Mouse (Mus musculus) hindbrain, embryonic 15.5 days (tissue): ENCODE results near the gene 1700088E04Rik. TPM values are rescaled to one million over a fixed set of nuclear protein-coding genes. Genes with fewer than 3 reads are reported as not detected.
A peak's percentile ranks its signal among the peaks of the same experiment; 100 is the strongest.

Experiments
- ATAC-seq: fragments of 200-750 bp; cut with Nextera tagmentation; 2 replicates; pipeline ENCODE4 v1.8.0; 2017; ENCODE audit warnings: low read depth, moderate number of reproducible peaks, moderate TSS enrichment; ENCODE audit not compliant: low FRiP score
- H3K27ac ChIP-seq: fragments of 300-500 bp; sonication (generic); replicated peaks from 2 replicates; pipeline ENCODE4 v1.5.1; 2015; ENCODE audit warnings: mild to moderate bottlenecking, inconsistent platforms
- H3K27me3 ChIP-seq: fragments of 300-500 bp; sonication (generic); 2 replicates; pipeline ENCODE4 v1.6.1; 2015; ENCODE audit warnings: control low read depth, inconsistent platforms
- H3K36me3 ChIP-seq: fragments of 300-500 bp; sonication (generic); 2 replicates; pipeline ENCODE4 v1.6.1; 2015; ENCODE audit warnings: control low read depth, inconsistent platforms
- H3K4me1 ChIP-seq: fragments of 300-500 bp; sonication (generic); replicated peaks from 2 replicates; pipeline ENCODE4 v1.6.1; 2015; ENCODE audit warnings: control low read depth, inconsistent platforms
- H3K4me2 ChIP-seq: fragments of 300-500 bp; sonication (generic); 2 replicates; pipeline ENCODE4 v1.6.1; 2015; ENCODE audit warnings: moderate library complexity, mild to moderate bottlenecking, inconsistent platforms
- H3K4me3 ChIP-seq: fragments of 300-500 bp; sonication (generic); 2 replicates; pipeline ENCODE4 v1.5.1; 2015; ENCODE audit warnings: mild to moderate bottlenecking, inconsistent platforms
- H3K9ac ChIP-seq: fragments of 300-500 bp; sonication (generic); 2 replicates; pipeline ENCODE4 v1.6.1; 2015; ENCODE audit warnings: inconsistent platforms
- H3K9me3 ChIP-seq: fragments of 300-500 bp; sonication (generic); 2 replicates; pipeline ENCODE4 v1.6.1; 2016; ENCODE audit warnings: control low read depth, inconsistent platforms
- WGBS: fragments of 180-500 bp; shearing (Covaris S2); methylation state at CpG from one replicate; pipeline ENCODE4 v1.1.7; 2015; 5-methylcytosine and 5-hydroxymethylcytosine counted together
- polyA plus RNA-seq: library from polyadenylated mRNA; unstranded; fragments of >200 nt; fragmentation: Nextera tagmentation; extraction: Ambion mirVana; gene quantifications from 2 replicates; pipeline ENCODE4 v1.2.1, GENCODE M21; 2015

1700088E04Rik gene
- polyA plus RNA-seq, 1 experiment from 2014 or later: 22.0 TPM

DNA sequence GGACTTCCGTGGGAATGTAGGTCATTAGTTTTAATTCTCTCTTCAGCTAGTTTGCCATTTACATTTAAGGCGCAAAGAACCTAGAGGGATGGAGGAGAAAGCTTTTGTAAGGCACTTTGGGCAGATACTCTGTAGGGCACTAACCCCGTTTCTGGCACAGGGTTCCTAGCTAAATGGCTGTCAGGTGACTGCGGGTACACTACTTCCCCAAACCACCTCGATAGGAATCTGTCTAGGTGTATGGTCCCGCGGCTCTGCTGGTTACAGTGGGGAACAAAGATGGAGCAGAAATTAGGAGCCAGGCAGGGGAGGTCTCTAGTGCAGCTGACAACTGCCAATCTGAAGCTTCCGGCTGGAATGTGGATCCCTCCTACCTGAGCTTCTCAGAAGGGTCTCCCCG, 31.0 kb downstream of the 1700088E04Rik start:
- peak overlapping the region; percentile 95 for H3K4me3 ChIP-seq
- peaks cover 4% of the 10 kb centered on the region for H3K36me3 ChIP-seq
- 14% methylated on average over 9 of the region's 9 CpGs for WGBS
- no peaks in the 10 kb centered on the region for H3K9me3 ChIP-seq
- H3K4me2 ChIP-seq: peak overlapping the region; percentile 96
- ATAC-seq: no peak
- H3K9ac ChIP-seq: peak overlapping the region; percentile 93
- H3K4me1 ChIP-seq: peaks cover 33% of the 10 kb centered on the region
- no peak overlapping the region for H3K27ac ChIP-seq
- H3K27me3 ChIP-seq: no peaks in the 10 kb centered on the region

DNA sequence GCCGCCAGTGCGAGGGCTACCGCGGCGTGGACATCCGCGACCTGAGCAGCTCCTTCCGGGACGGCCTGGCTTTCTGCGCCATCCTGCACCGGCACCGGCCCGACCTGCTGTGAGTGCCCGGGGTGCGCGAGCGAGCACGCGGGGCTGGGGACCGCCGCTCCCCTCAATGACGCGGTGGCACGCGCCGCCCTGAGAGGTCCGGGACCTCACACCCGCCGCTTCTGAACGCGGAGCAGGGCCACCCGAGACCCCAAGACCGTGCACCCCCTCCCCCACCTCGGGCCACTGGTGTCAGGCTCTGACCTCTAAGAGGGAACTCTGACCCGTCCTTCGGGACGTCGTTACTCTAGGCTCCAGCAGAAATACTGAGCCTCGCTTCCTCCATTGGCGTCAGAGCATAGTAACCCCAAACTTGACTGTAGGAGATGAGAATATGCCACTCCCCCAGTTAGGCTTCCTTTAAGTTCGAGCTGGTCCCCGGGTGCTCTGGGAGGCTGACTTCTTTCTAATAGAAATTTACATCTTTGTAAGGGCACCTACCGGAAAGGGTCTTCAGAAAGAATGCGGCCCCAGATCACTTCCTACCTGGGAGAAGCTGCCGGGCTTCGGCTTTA, 31.6 kb downstream of the 1700088E04Rik start:
- ATAC-seq: peak; percentile 36
- Histone ChIP-seq H3K27ac (peak overlapping the region; percentile 82), H3K9ac (peak overlapping the region; percentile 93), H3K4me3 (peak overlapping the region; percentile 95), H3K4me2 (peak overlapping the region; percentile 96), H3K36me3 (no peaks in the 10 kb centered on the region), H3K27me3 (no peaks in the 10 kb centered on the region), H3K4me1 (peaks cover 33% of the 10 kb centered on the region), H3K9me3 (no peaks in the 10 kb centered on the region)
- under 1% methylated on average over 46 of the region's 46 CpGs for WGBS

DNA sequence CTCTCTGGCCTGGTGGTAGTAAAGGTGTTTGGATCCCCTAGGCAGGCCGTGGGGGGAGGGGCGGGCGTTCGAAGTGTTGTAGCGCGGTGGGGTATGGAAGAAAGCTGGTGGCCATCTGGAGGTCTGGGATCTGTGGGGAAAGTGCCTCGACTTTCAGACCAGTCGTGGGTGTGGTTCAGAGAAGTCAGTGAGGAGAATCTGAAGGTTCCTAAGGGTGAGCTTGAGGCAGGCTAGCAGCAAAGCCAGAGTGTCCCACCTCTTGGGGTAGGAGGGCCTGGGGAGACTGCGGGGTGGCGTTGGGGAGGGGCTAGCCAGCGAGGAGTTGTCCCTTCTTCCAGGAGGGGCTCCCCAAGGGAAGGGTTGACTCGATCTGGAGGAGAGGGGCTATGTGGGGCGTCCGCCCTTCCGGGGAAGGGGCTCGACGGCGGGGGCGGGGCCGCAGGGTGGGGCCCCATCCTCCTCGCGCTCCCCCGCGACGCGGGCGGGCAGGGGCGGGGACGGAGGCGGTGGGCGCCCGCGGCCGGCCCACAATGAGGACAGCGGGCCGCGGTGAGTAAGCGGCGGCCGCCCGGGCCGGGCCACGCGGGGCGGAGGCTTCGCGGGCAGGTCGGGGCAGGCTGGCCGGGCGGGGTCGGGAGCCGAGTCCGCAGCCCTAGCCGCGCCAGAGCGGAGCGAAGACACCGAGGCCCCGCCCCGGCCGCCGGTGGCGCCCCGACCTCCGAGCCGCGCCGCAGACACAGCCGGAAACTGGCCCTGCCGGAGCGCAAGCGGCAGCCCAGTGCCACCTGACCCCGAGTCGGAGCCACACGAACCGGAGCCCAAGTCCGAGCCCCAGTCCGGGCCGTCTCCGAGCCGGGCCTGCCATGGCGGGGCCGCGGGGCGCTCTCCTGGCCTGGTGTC, 32.4 kb downstream of the 1700088E04Rik start, which contains the start of gene Micall1:
Gene Micall1, plus strand, starts transcription at position 478 of the 900 bp plus-strand sequence.
- peak within 1 kb of the TSS; percentile 96 for H3K4me2 ChIP-seq
- H3K4me3 ChIP-seq: peak within 1 kb of the TSS; percentile 95
- H3K9ac ChIP-seq: peak within 1 kb of the TSS; percentile 93
- peak within 1 kb of the TSS; percentile 82 for H3K27ac ChIP-seq
- H3K27me3 ChIP-seq: no peaks in the 10 kb centered on the region
- H3K4me1 ChIP-seq: peaks cover 33% of the 10 kb centered on the region
- no peaks in the 10 kb centered on the region for H3K9me3 ChIP-seq
- H3K36me3 ChIP-seq: no peaks in the 10 kb centered on the region
- peak; percentile 62 for ATAC-seq
- under 1% methylated on average over 65 of the region's 85 CpGs for WGBS

DNA sequence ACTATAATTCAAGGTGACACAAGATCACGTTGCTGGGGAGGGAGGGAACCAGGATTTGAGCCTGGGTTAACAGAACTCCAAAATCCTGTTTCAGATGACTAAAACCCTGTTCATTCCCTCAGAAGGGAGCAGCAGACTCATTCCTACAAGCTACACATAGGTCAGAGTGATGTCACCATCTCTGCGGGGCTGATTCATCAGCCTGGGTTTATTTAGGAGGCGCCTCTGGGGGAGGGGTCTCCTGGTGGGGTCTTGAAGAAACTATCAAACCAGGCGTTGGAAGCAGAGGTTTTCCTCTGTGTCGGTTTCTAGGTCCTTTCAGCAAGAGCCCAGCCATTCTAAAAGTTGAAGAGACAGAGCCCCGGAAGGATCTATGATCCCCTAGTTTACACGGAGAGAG, 33.1 kb downstream of the 1700088E04Rik start:
- H3K4me2 ChIP-seq: peak overlapping the region; percentile 96
- peak overlapping the region; percentile 95 for H3K4me3 ChIP-seq
- 17% methylated on average over 7 of the region's 7 CpGs for WGBS
- H3K9ac ChIP-seq: no peak overlapping the region
- no peaks in the 10 kb centered on the region for H3K27me3 ChIP-seq
- H3K9me3 ChIP-seq: no peaks in the 10 kb centered on the region
- H3K27ac ChIP-seq: peak overlapping the region; percentile 82; the same call in 1 of the 2 replicates
- ATAC-seq: no peak
- peaks cover 33% of the 10 kb centered on the region for H3K4me1 ChIP-seq
- no peaks in the 10 kb centered on the region for H3K36me3 ChIP-seq

DNA sequence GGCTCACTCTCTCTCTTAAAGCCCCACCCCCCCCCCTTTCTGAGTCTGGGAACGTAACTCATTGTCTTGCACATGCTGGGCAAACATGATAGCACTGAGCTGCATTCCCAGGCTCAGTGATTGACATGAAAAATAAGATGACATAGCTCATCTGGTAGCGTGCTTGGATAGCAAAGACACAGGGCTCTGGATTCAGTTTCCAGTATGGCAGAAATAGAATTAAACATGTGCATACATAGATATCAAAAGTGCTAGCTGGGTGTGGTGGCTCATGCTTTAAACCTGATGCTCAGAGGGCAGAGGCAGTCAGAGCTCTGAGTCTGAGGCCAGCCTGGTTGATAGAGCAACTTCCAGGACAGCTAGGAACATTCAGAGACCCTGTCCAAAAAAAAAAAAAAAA, 35.2 kb downstream of the 1700088E04Rik start:
- Histone ChIP-seq H3K4me2 (no peak overlapping the region), H3K27me3 (no peaks in the 10 kb centered on the region), H3K9ac (no peak overlapping the region), H3K27ac (no peak overlapping the region), H3K36me3 (no peaks in the 10 kb centered on the region), H3K4me3 (no peak overlapping the region), H3K4me1 (peaks cover 21% of the 10 kb centered on the region), H3K9me3 (no peaks in the 10 kb centered on the region)
- no peak for ATAC-seq
- 43% methylated on average over 2 of the region's 2 CpGs for WGBS

DNA sequence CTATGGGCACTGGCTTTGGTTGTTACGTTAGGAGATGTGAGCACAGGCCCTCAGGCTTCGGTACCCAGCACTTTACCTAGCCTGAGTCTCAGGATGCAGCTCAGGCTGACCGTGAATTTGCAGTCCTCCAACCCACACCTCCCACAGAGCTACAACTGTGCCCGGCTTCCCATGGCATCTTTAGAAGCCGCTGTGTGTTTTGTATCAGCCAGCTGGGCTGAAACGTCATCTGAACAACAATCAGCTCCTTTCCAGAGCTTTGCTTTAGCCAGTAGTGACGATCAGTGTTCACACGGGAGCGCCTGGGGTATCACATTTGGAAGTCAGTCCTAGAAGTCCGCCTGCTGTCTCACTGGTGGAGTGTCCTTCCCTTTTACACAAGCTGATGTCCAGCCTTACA, 37.8 kb downstream of the 1700088E04Rik start:
- Histone ChIP-seq H3K27ac (no peak overlapping the region), H3K4me3 (no peak overlapping the region), H3K4me2 (no peak overlapping the region), H3K36me3 (no peaks in the 10 kb centered on the region), H3K9me3 (no peaks in the 10 kb centered on the region), H3K9ac (no peak overlapping the region), H3K4me1 (peaks cover 9% of the 10 kb centered on the region), H3K27me3 (no peaks in the 10 kb centered on the region)
- no peak for ATAC-seq
- WGBS: 62% methylated on average over 10 of the region's 10 CpGs

DNA sequence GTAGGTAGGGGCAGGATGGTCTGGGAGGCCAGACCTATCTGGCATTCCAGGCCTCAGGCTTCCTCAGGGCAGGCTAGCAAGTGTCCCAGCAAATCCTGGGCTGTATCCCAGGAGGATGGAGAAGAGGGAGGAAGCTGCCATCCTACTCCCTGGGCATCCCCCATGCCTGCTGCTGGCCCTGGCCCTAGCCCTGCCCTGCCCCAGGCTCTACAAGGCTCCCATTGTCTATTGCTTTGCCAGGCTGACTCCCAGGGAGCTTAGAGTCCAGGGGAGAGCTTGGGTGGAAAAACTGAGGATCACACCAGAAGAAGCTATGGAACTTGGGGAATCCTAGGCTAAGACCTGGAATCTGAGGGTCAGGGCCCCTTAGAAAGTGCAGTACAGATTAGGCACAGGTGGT, 39.5 kb downstream of the 1700088E04Rik start:
- Histone ChIP-seq H3K4me3 (no peak overlapping the region), H3K9ac (no peak overlapping the region), H3K4me2 (no peak overlapping the region), H3K4me1 (0 out of 2 replicates have a peak, but pooled peaks cover 5% of the 10 kb centered on the region), H3K9me3 (no peaks in the 10 kb centered on the region), H3K36me3 (no peaks in the 10 kb centered on the region), H3K27me3 (no peaks in the 10 kb centered on the region), H3K27ac (no peak overlapping the region)
- no peak for ATAC-seq

DNA sequence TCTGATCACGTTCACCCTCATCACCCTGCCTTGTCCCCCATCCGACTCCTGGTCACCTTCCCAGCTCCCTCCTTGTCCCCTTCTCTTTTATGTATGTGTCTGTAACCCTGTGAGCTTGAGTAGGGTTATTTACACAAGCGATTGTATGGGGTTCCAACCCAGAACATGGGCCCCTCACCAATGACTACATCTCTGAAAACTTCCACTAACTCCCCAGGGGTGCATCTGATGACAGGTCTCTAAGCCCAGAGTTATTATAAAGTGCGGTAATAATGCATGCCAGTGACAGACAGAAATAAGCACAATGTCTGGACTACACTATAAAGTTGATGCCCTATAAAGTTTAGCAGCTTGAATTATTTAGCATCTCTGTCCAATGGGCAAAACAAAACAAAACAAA, 40.7 kb downstream of the 1700088E04Rik start:
- ATAC-seq: no peak
- H3K27me3 ChIP-seq: no peaks in the 10 kb centered on the region
- no peak overlapping the region for H3K9ac ChIP-seq
- WGBS: 79% methylated on average over 4 of the region's 4 CpGs
- H3K36me3 ChIP-seq: peaks cover 6% of the 10 kb centered on the region
- no peak overlapping the region for H3K27ac ChIP-seq
- H3K4me3 ChIP-seq: no peak overlapping the region
- H3K4me2 ChIP-seq: no peak overlapping the region
- H3K9me3 ChIP-seq: no peaks in the 10 kb centered on the region
- H3K4me1 ChIP-seq: 0 out of 2 replicates have a peak, but pooled peaks cover 5% of the 10 kb centered on the region

DNA sequence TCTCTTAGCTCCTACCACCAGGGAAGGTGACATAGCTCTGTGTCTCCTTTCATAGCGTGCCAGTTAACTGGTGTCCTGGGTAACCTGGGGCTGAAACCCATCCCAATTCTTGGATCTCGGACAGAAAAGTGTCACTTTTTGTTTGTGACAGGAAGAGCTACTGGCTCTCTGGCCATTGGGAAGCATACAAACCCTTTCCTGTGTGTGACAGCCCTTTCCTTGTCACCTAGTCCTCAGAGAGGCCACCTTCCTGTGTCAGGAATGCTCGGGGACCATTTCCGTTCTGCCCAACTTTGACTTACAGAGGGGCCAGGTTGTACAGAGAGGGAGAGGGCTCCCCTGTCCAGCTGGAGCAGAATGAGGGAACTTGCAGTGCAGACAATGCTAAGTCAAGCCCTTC, 41.6 kb downstream of the 1700088E04Rik start:
- Histone ChIP-seq H3K9me3 (no peaks in the 10 kb centered on the region), H3K4me3 (no peak overlapping the region), H3K4me1 (0 out of 2 replicates have a peak, but pooled peaks cover 5% of the 10 kb centered on the region), H3K36me3 (peaks cover 13% of the 10 kb centered on the region), H3K9ac (no peak overlapping the region), H3K27me3 (no peaks in the 10 kb centered on the region), H3K27ac (no peak overlapping the region), H3K4me2 (no peak overlapping the region)
- 60% methylated on average over 4 of the region's 4 CpGs for WGBS
- no peak for ATAC-seq

DNA sequence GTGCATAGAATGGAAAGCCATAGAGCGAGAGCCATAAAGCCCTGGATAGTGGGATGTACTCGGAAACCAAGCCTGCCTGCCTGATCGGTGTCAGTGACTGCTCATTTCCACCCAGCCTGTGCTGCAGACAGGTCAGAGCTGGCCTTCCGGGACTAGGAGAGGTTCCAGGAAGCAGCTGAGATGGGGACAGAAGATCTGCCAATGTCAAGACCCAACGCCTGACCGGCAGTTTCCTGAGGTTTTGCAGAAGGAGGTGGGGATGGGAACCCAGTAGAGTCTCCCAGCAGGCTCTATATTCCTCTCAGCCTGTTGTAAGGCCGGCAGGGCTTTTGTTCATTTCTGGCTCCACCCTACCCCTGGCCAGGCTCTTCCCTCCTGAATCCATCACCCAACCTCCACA, 42.2 kb downstream of the 1700088E04Rik start:
- Histone ChIP-seq H3K27me3 (no peaks in the 10 kb centered on the region), H3K4me3 (no peak overlapping the region), H3K9me3 (no peaks in the 10 kb centered on the region), H3K4me2 (no peak overlapping the region), H3K36me3 (peaks cover 19% of the 10 kb centered on the region), H3K4me1 (0 out of 2 replicates have a peak, but pooled peaks cover 5% of the 10 kb centered on the region), H3K9ac (no peak overlapping the region), H3K27ac (no peak overlapping the region)
- 62% methylated on average over 7 of the region's 7 CpGs for WGBS
- no peak for ATAC-seq

DNA sequence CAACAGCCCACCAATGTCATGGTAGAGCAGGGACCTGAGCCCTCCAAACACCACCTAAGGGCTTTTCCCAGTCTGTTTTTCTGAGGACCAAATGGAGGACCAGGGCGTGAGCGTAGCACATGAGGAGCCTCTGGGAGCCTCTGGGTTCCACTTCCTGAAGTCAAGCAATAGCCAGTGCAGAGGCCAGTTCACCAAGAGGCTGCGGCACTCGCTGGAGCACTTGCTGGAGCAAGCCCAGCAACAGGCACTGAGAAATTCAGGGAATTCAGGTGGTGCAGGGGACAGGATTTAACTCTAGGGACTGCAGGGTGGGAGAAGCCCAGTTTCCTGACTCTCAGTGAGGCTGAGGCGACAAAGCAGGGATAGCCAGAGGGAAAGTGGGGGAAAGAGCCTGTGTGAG, 42.8 kb downstream of the 1700088E04Rik start:
- peak overlapping the region; percentile 42; the same call in 1 of the 2 replicates for H3K27ac ChIP-seq
- WGBS: 73% methylated on average over 5 of the region's 5 CpGs
- no peak overlapping the region for H3K4me3 ChIP-seq

DNA sequence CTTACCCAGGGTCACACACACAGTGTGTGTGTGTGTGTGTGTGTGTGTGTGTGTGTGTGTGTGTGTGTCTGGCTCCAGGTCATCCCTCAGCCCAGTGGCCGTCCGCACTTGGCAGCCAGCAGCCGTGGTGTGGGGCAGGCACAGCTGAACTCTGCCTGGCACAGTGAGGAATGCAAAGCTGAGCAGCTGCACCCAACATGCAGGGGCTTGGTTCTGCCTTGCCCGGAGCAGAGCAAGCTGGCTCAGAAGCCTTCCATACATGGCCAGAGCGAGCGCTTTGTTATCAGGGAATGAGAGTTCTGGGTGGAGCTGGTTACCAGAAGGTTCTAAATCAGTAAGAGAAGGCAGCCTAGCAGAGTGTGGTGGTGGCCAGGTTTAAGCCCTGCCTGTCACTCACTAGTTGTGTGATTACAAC, 43.4 kb downstream of the 1700088E04Rik start:
- Histone ChIP-seq H3K4me2 (no peak overlapping the region), H3K9me3 (no peaks in the 10 kb centered on the region), H3K4me1 (0 out of 2 replicates have a peak, but pooled peaks cover 5% of the 10 kb centered on the region), H3K27ac (peak overlapping the region; percentile 42; the same call in 1 of the 2 replicates), H3K4me3 (no peak overlapping the region), H3K27me3 (no peaks in the 10 kb centered on the region), H3K36me3 (peaks cover 26% of the 10 kb centered on the region), H3K9ac (no peak overlapping the region)
- 52% methylated on average over 6 of the region's 6 CpGs for WGBS
- peak; percentile 59; the same call in 1 of the 2 replicates for ATAC-seq

More for the DNA sequence above, 42.8 kb downstream of the 1700088E04Rik start:
- H3K4me2 ChIP-seq: no peak overlapping the region
- ATAC-seq: no peak
- H3K9me3 ChIP-seq: no peaks in the 10 kb centered on the region
- H3K27me3 ChIP-seq: no peaks in the 10 kb centered on the region
- peaks cover 26% of the 10 kb centered on the region for H3K36me3 ChIP-seq
- H3K9ac ChIP-seq: no peak overlapping the region
- H3K4me1 ChIP-seq: 0 out of 2 replicates have a peak, but pooled peaks cover 5% of the 10 kb centered on the region
